Mouse (Mus musculus): Measurements from ENCODE around the gene Pde4dip.

- no peak for TF ChIP-seq GATA1 (IDR thresholded peaks at IDR 0.05; ENCODE audit: low read length)
- TF ChIP-seq TAL1 (IDR thresholded peaks at IDR 0.05; ENCODE audit: low read length) = no peak
Observed at GRCm38 (mm10) chr3:97802927-97803326, 85.6 kb downstream of the Pde4dip start.

Data from erythroblast, embryonic 14.5 days (primary cell).